Mouse (Mus musculus): ENCODE results near the gene Mfap3l.
"Not testable (repeated sequence)": the region's sequence is repeated elsewhere in the genome, so short reads cannot be mapped to it uniquely, and the experiment has no call there.

The Mfap3l gene

GRCm38 (mm10) chr8:60647291-60647690, 14.7 kb downstream of the Mfap3l start:
- intact Hi-C loops (cut with DNase I) = no loop called here

DNA sequence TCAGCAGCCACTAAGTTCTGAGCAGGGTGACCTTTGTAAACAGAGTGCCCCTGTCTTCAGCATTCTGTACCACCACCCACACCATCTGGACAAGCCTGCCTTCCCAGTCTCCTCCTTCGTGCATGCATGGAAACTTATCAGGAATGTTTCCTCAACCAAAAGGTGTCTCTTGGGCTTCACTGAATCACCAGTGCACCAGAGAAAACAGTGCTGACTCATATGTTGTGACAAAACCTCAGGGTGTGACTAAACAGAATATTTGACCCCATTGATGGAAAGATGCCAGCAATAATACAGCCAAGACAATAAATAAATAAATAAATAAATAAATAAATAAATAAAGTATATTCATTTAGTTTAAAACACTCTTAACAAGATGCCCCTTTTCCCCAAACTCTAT, 16.5 kb downstream of the Mfap3l start:
- intact Hi-C loops (cut with DNase I) = no loop called here

GRCm38 (mm10) chr8:60650119-60650518, 17.5 kb downstream of the Mfap3l start:
- intact Hi-C loops (cut with DNase I) = no loop called here

DNA sequence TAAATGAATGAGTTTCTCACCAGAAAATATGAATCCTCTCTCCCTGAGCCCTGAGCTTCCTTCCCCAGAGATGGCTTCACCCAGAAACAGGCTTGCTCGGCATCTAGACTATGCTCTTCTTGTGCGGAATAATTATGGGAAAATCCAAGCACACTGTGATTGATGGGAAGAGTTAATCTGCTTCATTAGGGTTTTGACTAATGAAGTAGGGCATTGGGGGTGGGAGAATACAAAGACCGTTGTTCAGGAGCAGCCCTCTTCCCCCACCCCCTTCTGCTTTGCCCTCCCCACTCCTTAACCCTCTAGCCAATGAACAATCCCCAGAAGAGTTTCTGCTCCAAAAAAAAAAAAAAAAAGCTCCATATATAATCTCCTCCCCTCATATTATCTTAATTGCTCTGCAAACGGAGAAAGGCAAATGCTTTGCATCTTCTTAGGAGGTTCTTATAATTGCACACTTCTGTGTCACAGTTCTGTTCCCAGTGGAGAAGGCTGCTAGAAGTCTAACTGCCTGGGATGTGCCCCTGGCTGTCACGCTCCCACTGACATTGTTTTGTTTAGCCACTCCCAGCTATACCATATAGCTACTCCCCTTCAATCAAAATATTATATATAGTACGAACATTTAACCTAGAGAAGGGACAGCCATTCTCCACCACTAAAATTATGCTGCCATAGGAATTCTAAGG, 24.9 kb downstream of the Mfap3l start:
- intact Hi-C loops (cut with DNase I) = no loop called here

GRCm38 (mm10) chr8:60658114-60658500, 25.5 kb downstream of the Mfap3l start:
- intact Hi-C loops (cut with DNase I) = no loop called here

DNA sequence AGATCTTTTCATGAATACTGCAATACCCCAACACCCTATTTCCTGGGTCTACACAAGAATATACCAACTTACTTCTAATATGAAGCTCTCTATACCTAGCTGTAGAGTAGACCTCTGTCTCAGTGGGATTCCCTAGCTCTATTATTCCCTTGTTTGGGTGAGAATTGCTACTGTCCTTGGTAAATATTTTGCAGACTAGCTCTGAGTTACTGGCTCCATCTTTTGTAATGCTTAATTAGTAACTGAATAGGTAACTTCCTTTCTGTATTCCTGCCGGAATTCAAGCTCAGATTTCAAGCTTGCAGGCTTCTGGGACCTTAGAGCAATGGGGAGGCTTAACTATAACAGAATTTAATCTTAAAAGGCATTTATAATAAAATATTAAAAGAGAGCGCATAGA, 26.1 kb downstream of the Mfap3l start:
- intact Hi-C loops (cut with DNase I) = not testable (repeated sequence)

GRCm38 (mm10) chr8:60659721-60660120, 27.1 kb downstream of the Mfap3l start:
- intact Hi-C loops (cut with DNase I) = no loop called here

DNA sequence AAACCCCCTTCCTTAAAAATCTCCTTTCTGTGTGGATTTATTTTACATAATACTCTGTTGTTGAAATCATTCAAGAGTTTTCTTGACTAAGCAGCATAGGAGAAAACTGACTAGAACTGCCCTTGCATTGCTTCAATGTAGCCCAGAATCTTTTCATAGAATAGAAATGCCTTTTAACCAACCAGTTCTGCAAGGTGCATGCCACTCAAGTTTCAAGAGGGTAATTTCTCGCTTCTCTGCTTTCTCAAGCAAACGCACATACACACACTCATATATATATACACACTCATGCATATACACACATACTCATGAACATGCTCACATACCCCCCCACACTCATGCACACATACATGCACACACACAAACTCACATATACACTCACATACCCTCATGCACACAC, 28.6 kb downstream of the Mfap3l start:
- intact Hi-C loops (cut with DNase I) = no loop called here

- intact Hi-C loops (cut with DNase I) = no loop called here
These were observed 30.9 kb downstream of the Mfap3l start for GRCm38 (mm10) chr8:60663552-60663951.

GRCm38 (mm10) chr8:60665821-60666220, 33.2 kb downstream of the Mfap3l start:
- intact Hi-C loops (cut with DNase I) = no loop called here

DNA sequence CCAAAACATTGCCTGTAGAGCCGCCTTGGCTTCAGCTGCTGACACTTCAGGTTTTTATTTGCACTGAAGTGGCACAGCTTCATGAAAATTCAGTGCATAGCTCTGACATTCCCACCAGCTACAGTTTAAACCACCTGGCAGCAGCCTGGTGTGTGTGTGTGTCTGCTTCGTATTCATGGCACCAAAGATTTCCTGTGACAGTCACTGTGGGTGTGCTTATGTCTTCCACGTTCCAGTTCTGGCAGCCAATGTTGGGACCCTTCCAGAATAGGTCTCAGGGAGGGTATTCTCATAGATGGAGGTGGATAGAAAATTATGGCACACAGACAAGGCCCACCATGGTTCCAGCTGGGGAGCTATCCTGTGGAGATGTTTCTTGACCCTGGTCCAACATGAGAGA, 34.2 kb downstream of the Mfap3l start:
- intact Hi-C loops (cut with DNase I) = no loop called here

GRCm38 (mm10) chr8:60678590-60678989, 46.0 kb downstream of the Mfap3l start:
- intact Hi-C loops (cut with DNase I) = no loop called here

GRCm38 (mm10) chr8:60681811-60682210, 49.2 kb downstream of the Mfap3l start:
- intact Hi-C loops (cut with DNase I) = no loop called here

DNA sequence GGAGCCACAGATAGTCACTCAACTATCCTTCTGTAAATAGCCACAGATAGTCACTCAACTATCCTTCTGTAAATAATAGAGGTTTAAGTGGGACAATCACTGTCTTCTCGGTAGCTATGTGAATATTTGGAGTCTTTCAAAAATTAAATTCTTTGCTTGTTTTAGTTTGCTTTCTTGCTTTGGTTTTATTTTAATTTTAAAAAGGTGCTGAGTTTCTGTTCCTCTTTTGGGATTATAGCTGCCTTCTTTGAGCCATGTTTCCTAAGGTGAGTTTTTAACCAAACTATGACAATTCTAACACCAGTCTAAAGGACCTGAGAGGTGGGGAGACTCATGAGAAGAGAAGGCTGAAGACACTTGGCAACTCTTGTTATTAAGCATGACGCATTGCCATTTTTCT, 49.7 kb downstream of the Mfap3l start:
- intact Hi-C loops (cut with DNase I) = no loop called here

DNA sequence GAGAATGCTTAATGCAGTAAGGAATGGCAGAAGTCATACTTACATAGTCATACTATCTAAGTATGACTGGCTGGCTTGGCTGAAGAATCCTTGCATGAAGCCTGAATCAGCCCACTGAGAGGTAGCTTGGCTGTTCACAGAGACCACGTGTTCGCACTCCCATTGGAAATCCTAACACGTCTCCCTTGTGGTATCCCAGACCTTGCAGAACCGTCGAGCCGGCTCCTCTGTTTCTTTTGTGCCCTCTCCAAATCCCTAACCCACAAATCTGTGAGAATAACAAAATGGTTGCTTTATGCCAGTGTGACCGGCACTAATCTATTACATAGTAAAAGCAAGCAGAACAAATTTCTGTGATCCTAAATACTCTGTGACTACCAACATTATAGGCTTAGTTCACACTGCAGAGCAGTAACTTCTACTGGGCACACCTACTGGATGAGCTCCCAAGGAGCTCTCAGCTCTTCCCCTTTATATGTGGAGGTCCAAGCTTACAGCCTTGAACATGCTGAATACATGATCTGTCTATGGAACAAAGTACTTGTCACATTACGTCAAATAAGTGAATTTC, 79.0 kb downstream of the Mfap3l start:
- intact Hi-C loops (cut with DNase I) = no loop called here

GRCm38 (mm10) chr8:60714724-60715123, 82.1 kb downstream of the Mfap3l start:
- intact Hi-C loops (cut with DNase I) = no loop called here

GRCm38 (mm10) chr8:60718692-60719091, 86.1 kb downstream of the Mfap3l start:
- intact Hi-C loops (cut with DNase I) = no loop called here
